Mouse (Mus musculus) spleen, adult 2 months (tissue): ENCODE data around the gene Ambra1.

Experiments
- CTCF ChIP-seq: fragments of 200-500 bp; IDR thresholded peaks from 2 replicates; pipeline ENCODE4 v1.5.1; 2011; ENCODE audit warnings: mild to moderate bottlenecking, inconsistent platforms; ENCODE audit not compliant: insufficient read depth, insufficient read length, insufficient replicate concordance; ENCODE audit errors: extremely low read depth
- POLR2A ChIP-seq: fragments of 200-500 bp; IDR thresholded peaks from 2 replicates; pipeline ENCODE4 v1.6.1; 2011; ENCODE audit warnings: low read depth, low read length, inconsistent platforms

GRCm38 (mm10) chr2:91689452-91689851 is 40.5 kb upstream of the Ambra1 start:
- no peak for TF ChIP-seq CTCF
- TF ChIP-seq POLR2A = no peak
